Mouse (Mus musculus) T-cell, adult 2 months (primary cell): ENCODE measurements around the gene AI481877.

Experiments used
- DNase-seq: peaks from one replicate; pipeline ENCODE4 v3.0.0; 2022; ENCODE audit warnings: low spot score

AI481877 gene

DNA sequence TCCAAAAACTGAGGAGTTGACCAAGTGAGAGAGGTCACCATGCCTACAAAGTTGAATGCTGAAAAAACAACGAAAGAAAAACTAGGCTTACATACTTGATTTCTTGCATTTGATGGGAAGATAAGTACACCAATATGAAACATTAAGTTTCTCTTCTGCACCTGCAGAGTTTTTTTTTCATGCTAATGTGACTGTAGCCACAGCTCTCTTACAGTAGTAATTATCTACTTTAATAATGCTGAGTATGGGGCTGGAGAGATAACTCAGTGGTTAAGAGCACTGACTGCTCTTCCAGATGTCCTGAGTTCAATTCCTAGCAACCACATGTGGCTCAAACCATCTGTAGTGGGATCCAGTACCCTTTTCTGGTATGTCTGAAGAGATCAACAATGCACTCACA lies 13.7 kb downstream of the AI481877 start:
- no peak for DNase-seq

DNA sequence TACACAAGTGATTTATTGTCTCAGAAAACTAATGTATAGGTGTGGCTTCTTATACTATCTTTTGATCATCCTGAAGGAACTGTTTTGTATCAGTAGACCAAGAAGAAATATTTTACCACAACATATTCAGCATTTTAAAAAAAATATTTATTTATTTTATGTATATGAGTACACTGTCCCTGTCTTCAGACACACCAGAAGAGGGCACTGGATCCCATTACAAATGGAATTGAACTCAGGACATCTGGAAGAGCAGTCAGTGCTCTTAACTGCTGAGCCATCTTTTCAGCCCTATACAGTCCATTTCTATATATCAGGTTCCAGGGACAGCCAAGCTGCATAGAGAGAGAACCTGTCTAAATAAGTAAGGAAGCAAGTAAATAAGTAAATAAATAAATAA lies 15.2 kb downstream of the AI481877 start:
- DNase-seq = no peak

DNA sequence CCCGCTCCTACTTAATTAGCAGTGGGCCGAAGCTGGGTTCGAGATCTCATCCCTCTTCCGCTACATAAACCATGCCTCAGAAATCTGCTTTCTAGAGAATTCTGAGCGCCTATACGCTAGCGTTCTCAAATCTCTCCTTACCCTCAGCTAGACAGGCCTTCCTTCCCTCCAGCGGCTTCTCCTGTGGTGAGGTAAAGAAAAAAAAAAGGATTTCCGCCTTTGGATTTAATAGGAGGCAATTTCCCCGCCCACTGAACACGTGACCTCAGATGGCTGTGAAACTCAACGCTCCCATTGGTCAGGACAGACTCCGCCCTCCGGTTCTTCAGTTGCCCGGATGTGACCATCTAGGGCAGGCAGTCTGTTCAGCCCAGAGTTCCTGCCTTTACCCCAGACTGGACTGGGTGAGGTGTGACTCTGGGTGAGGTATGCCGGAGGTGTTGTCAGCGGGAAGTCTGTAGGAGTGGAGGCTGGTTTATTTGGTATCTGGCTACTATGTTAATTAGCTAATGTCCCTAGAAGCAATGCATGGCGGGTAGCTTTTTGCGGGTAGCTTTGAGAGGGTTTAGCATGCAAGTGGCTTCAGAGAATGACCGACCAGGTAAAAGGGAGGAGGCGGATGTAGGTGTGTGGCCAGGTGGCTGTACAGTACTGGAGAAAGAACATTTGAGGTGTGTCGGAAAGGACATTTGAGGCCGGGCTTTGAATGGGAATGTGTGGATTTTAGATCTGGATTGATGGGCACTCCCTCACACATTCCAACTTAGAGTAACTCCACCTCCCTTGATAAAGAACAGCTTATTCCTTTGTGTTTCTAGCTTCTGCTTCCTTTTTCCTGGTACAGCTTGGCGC lies 20.9 kb downstream of the AI481877 start:
- DNase-seq = no peak

DNA sequence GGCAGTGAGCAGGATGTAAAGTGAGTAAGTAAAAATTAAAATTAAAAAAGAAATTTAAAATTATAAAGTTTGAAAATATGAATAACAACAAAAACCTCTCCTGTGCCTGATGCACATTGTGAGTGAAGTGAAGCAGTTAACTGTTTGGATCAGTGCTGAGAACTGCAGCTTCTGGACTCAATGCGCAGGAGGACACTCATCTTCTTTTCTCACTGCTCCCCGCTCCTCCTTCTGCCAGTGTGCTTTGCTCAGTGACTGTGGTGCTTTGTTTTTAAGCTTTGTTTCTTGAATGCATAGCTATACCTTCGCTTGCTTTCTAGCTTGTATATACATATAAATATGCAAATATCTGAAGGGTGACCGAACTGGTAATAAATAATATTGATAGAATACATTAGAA lies 30.1 kb downstream of the AI481877 start:
- DNase-seq = no peak

DNA sequence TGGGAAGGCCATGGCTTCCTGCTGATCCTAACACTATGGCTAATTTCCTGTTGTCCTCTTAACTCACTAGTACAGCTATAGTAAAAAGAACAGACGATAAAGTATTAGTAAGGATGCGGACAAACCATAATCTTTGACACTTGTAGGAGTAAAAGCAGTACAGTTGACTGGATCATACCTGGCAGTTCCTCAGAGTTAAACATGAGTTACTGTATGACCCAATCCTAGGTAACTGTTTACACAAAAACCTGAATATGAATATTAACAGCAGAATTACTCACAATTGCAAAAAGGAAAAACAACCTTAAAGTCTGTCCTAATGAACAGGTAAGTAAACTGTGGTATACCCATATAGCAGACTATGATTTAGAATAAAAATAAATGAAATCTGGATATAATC lies 30.9 kb downstream of the AI481877 start:
- no peak for DNase-seq

DNA sequence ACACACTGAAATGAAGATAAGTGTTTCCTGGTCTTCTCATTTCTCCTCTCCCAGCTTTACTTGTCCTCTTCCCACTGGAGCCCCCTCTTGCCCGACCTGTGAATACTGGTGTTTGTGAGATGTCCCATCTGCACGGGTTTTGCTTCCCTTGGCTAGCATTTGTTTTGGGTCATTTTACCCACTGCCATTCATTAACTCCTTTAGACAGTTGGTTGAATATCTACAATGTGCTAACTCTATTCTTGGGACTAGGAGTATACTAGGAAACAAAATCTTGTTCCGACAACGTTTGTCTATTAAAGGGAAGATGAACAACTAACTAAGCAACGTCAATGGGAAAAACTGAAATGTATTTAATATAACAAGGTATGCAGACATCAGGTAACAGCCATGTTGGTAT lies 32.1 kb downstream of the AI481877 start:
- no peak for DNase-seq

DNA sequence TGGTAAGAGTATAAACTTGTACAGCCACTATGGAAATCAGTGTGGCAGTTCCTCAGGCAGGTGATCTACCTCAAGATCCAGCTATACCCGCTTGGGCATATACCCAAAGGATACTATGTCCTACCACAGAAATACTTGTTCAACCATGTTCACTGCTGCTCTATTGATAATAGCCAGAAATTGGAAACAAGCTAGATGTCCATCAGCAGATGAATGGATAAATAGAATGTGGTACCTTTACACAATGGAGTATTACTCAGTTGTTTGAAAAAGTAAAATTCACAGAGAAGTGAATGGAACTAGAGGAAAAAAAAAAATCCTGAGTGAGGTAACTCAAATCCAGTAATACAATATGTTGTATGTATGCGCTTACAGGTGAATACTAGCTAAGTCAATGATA lies 34.6 kb downstream of the AI481877 start:
- DNase-seq = no peak

DNA sequence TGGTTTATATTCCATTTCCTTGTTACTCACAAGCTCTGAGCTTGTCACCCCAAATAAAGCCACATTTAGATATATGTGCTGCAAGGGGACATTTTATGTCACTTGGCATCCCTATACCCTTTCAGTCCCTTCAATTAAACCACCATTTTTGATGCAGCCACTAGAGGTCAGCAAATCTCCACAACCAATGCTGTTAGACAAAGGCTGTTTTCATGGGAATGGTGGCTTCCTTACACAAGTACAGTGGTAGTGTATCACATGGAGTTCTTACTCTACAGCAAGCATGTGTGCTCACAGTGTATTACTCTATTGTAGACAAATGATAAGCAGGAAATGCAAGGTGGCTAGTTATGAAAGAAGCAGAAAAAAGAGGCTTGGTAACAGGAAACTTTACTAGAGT lies 42.4 kb downstream of the AI481877 start:
- peak; percentile 66 for DNase-seq

DNA sequence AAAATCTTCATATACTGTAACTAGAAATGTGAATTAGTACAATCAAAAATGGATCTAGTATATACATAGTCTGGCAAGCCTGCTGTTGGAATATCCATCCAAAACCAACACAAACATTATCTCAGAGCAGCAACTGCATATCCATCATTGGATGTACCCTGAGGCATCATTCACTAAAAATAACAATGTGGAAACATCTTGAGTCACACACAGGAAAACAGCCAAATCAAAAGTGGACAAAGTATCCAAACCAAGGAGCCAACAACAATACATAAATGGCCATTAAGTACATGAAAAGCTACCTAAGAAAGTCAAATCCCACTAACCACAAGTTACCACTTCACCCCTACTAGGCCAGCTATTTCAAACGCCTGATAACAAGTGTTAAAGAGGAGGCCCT lies 49.4 kb downstream of the AI481877 start:
- DNase-seq = no peak

DNA sequence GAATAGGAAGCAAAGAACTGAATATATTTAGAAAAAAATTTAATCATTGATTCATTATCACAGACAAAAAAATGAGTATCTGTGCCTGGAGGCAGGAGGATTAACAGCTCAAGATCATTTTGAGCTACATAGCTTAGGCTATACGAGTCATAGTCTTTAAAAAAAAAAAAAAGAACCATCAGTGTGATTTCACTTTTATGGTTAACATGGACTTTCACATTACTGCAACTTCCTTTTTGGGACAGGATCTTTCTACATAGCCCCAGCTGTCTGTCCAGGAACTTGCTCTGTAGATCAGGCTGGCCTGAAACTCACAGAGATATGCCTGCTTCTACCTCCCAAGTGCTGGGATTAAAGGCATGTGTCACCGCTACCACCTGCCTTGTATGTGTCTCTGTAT lies 55.4 kb downstream of the AI481877 start:
- DNase-seq = no peak

DNA sequence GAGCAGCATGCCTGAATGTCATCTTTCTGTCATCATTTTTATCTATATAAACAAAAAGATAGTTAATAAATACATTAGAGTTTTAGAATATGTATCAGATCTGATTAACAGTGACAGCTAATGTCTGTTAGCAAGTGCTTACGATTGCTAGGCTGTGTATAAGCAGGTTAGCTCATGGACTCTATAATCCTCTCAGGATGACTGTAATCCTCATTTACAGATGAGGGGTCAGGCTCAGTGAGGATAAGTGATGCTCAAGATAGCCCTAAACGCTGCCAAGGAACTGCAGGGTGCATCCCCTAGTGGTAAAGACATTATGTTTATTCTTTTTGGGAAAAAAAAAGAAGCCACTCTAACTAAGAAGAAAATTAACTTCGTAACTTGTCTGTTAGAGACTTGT lies 69.5 kb downstream of the AI481877 start:
- DNase-seq = no peak

DNA sequence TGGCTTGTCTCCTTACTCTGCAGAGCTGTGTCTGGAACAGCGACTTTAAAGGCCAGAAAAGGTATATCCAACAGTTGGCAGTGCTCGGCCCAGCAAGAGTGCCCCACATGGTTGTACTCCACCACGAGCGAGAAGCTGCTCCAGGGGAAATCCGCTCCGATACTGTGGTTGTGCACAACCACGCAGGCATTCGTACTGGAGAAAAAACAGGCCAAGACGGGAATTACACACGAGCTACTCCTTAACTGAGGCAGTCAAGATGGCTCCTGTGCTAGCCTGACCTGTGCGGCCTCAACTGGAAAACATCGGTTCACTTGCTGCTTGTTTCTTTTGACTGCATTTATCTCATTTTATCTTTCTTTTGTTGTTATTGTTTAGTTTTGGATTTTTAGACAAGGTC lies 76.3 kb downstream of the AI481877 start:
- DNase-seq = no peak

DNA sequence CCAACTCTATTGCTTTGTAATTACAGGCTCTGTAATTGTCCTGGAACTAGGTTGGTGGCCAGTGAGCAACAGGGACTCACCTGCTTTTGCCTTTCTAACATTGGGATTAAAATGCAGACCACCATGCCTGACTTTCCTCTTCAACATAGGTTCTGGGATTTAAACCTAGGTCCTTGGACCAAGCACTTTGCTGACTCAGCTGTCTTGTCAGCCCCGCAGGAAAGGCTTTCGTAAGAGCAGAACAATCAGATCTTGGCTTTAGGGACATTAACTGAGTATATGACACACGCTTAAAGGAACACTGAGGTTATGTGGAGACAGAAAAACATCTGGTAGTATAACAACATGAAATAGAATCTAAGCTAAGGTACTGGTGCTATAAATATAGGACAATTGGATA lies 80.9 kb downstream of the AI481877 start:
- DNase-seq = no peak

DNA sequence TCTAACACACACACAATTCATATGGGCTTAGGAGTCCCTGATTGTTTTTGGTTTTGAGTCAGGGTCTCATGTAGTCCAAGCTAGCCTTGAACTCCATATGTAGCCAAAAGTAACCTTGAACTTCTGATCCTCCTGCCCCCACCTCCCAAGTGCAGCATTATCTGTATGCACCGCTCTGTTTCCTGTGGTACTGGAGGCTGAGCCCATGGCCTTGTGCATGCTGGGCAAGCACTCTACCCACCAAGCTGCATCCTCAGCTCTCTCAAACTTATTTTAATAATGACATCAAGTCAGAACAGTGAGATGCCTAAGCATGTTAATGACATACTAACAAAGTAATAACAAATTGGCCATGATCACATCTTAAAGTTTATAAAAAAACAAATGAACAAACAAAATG lies 87.7 kb downstream of the AI481877 start:
- DNase-seq = no peak

DNA sequence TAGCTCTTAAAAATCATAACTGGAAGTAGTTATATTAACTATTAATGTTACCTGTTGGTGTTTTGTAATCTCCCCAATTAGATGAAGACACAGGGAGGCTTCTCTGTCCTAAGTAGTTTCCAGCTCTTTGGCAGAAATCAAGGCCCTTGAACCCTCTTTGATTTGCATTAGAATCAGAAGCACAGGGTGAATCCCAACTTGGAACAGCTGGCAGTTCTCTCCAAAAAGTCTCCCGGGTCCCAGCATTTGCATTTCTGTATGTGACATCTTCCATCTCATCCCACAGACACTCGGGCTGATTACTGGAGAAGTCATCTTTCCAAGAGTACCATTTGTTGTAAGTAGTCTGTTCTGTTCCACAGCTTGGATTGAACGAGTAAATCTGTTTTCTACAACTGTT lies 91.6 kb downstream of the AI481877 start:
- no peak for DNase-seq

DNA sequence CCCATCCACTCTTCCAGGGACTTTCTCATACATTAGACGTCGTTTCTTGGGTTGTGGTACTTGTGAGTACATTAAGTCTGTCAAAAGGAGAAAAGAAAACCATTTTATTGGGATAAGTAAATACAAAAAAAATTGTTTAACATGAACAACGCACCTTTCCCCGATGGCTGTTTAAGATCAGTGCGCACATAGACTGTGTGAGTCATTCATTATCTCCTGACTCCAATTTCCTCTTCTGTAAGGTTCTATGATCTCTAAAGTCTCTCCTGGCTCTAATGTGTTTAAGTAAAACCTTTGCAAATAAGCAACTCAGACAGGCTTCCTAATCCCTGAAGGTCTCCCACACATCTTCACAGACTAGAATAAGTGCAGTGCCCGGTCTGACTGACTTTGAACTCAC lies 94.9 kb downstream of the AI481877 start:
- no peak for DNase-seq

DNA sequence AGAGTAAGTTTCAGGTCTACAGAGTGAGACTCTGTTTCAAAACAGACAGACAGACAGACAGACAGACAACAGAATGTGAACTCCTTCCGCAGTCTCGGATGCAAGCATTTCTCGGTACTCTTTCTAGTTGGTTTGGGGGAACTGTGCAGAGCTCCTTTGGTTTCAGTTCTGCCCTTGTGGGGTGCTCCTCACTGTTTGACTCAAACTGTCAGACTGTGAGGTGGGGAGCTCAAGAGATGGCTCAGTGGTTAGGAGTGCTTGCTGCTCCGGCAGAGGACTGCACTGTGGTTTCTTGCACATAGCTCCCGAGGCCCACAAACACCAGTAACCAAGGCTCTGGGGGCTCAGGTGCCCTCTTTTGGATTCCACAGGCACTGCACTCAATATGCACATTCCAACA lies 95.7 kb downstream of the AI481877 start:
- DNase-seq = no peak

DNA sequence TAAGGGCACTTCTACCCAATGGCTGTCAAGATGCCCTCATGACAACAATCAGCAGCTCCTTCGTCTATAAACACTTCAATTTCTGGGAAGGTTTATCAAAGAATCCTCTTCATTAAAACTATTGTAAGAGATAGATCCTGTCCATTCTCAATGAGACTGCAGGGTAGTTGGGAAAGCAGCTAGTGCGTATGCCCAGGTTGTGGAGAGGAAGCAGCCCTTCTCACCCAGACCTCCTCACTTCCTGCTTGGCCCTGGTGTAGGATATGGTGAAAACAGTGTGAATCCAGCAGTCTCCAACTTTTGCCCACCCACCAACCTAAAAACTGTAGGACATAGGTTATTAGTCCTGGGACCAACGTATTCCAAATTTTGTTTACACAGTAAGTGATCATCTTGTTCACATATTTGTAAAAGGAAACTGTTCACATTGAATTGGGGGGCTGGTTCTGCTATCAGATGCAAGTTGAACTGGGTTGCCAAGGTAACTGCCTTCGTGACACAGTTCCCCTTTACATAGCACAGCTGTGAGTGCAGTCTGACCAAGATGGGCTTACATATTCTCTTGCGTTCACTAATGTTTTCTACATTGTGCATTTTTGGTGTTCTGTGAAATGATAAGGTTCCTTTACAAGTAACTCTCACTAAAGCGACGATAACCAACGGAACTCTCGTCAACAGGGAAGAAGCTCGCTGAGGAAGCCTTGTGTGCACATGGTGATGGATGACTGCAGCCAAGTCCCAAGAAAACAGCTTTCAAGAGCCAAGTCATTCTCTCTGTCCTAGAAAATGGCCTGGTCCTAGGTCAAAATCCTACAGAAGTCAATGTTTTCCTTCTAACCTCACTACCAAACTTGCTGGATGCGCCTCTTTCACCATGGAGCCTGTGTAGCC lies 98.1 kb downstream of the AI481877 start:
- no peak for DNase-seq

DNA sequence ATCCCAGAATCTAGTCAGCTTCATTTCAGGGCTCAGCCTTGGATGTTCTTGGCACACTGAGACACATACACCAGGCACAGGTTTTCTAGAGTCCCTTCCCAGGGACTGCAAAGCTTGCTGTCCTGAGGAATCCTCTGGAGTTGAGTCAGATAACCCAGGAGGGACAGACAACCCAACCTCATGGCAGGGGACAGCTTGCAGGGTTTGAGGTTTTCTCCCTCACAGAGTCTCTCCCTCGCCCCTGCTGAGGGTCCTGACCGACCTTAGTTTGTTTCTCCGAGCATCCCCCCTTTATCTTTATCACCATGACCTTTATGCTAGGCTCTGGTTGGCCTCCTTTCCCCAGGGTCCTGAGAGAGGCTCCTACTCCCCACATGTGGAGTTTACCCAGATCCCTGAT lies 101.3 kb downstream of the AI481877 start:
- no peak for DNase-seq

DNA sequence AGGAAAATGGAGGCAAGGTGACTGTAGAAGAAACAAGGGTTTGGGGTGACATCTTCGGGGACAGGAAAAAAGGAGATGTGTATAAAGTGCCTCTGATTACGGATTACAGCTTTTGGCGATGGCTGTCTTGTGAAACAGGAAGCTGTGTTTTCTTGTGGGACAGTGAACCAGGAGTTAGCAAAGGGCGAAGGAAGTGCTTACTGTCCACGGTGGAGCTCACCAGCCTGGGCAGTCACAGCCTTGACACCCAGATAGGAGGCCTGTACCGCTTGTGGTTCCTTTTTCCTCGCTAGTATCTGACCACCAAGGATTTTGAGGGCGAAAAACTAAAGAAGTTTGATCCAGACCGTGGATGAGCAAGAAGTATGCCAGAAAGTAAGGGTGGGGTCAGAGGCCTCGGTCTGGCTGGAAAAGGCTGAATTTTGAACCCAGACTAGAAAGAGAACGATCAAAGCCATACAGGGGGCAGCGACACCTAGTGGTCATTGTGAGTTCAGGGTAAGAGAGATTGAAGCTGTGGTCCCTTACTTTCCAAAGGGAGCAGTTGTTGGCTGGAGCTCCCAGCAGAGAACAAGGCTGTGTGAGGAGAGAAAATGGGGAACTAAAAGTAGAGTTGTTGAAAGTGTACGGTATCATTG lies 102.2 kb downstream of the AI481877 start:
- DNase-seq = peak; percentile 66

DNA sequence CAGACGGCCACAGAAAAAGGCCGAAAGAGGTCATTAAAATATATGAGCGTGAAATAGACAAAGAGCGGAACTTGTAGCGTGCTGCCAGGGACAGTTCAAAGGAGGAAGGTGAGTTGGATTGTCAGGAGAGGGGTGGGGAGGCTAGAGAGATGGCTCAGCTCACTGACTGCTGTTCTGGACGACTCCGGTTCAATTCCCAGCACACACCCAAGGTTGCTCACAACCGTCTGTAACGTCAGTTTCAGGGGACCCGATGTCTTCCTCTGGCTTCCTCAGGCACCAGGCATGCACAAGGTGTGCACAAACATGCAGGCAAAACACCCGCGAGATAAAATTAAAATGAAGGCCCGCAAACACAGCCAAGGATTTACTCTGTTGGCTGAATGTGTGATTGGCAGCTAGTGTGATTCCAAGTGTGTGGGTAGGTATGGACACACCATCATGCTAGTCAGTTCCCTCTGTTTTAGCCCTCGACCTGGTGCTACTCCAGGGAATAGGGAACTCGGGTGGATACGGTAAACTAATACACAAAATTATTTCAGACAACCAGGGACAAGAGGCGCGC lies 102.9 kb downstream of the AI481877 start:
- DNase-seq = no peak
